Mouse (Mus musculus) forebrain, postnatal 0 days (tissue): ENCODE results near the gene Ssbp3. TPM values are rescaled to one million over a fixed set of nuclear protein-coding genes. Genes with fewer than 3 reads are reported as not detected.

Experiments used
- ATAC-seq: fragments of 200-750 bp; cut with Nextera tagmentation; 2 replicates; pipeline ENCODE4 v1.8.0; 2017; ENCODE audit warnings: mild to moderate bottlenecking, moderate library complexity
- DNase-seq: peaks from one replicate; pipeline ENCODE4 v3.0.0-alpha.2; 2015
- H3K27ac ChIP-seq: fragments of 300-500 bp; sonication (generic); 2 replicates; pipeline ENCODE4 v1.5.1; 2014; ENCODE audit warnings: low read depth, mild to moderate bottlenecking, antibody characterized with exemption, low read length, moderate library complexity, mixed read lengths
- H3K27me3 ChIP-seq: fragments of 300-500 bp; sonication (generic); 2 replicates; pipeline ENCODE4 v1.6.1; 2014; ENCODE audit warnings: mild to moderate bottlenecking, low read length, mixed read lengths; ENCODE audit not compliant: insufficient read depth
- H3K36me3 ChIP-seq: fragments of 300-500 bp; sonication (generic); 2 replicates; pipeline ENCODE4 v1.6.1; 2014; ENCODE audit warnings: mild to moderate bottlenecking, moderate library complexity; ENCODE audit not compliant: insufficient read depth
- H3K4me1 ChIP-seq: fragments of 300-500 bp; sonication (generic); 2 replicates; pipeline ENCODE4 v1.6.1; 2014; ENCODE audit warnings: antibody characterized with exemption; ENCODE audit not compliant: insufficient read depth
- H3K4me2 ChIP-seq: fragments of 300-500 bp; sonication (generic); 2 replicates; pipeline ENCODE4 v1.6.1; 2014; ENCODE audit warnings: low read depth, mild to moderate bottlenecking, moderate library complexity
- H3K4me3 ChIP-seq: fragments of 300-500 bp; sonication (generic); 2 replicates; pipeline ENCODE4 v1.5.1; 2014; ENCODE audit warnings: low read depth, low read length, mixed read lengths
- H3K9ac ChIP-seq: fragments of 300-500 bp; sonication (generic); 2 replicates; pipeline ENCODE4 v1.6.1; 2014; ENCODE audit warnings: mild to moderate bottlenecking
- H3K9me3 ChIP-seq: fragments of 300-500 bp; sonication (generic); 2 replicates; pipeline ENCODE4 v1.6.1; 2016; ENCODE audit warnings: low read length
- CTCF ChIP-seq: sonication (generic); IDR thresholded peaks from 2 replicates; pipeline ENCODE4 v1.5.1; 2016; ENCODE audit warnings: antibody characterized with exemption, control low read depth, low read depth
- WGBS: fragments of 180-500 bp; shearing (Covaris S2); extraction: QIAGEN DNeasy Blood & Tissue Kit; methylation state at CpG from one replicate; pipeline ENCODE4 v1.1.7; 2014; 5-methylcytosine and 5-hydroxymethylcytosine counted together
- polyA plus RNA-seq: library from polyadenylated mRNA; unstranded; fragments of >200 nt; fragmentation: Nextera tagmentation; extraction: Ambion mirVana; gene quantifications from 2 replicates; pipeline ENCODE4 v1.2.1, GENCODE M21; 2015
- total RNA-seq: library from RNA; depleted of rRNA; stranded (reverse); fragments of >200 nt; gene quantifications from 2 replicates; pipeline ENCODE4 v1.2.3, GENCODE M21; 2014

Ssbp3 gene
- total and polyA plus RNA-seq, 2 experiments from 2014 or later: 117 to 137 TPM

DNA sequence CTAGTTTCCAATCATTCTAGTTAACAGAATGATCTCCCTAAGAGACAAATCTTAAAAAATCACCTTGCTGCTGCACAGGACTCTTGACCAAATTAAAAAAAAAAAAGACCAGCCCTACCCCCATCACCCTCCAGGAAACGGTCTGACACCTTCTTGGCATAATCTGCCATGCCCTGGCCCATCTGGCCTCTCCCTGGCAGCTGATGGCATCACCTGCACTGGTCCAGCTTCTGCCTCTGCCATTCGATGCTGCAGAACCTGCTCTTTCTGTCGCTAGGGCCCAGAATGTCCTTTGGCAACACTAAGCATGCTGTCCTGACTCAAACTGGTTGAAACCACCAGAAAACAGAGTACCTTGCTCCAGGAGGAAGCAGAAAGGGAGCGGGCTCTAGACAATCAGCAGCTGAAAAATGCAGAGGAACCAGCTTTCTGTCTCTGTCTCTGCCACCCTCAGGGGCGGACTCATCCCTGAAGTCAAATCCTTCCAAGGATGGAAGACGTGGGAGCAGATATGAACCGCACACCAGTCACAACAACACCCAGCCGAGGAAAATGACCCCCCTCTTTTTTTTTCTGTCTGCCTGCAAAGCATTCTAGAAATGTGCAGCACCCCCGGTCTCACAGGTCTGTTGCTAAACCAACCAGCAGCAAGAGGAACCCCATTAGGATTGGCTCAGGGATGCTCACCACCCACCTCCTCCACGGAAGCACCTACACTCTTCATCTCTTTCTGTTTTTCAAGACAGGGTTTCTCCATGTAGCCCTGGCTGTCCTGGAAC lies 24.0 kb upstream of the Ssbp3 start:
- DNase-seq (no peak), ATAC-seq (no peak)
- Histone ChIP-seq H3K27me3 (no peaks in the 10 kb centered on the region), H3K9ac (no peak overlapping the region), H3K36me3 (no peaks in the 10 kb centered on the region), H3K4me2 (no peak overlapping the region), H3K4me1 (no peaks in the 10 kb centered on the region), H3K4me3 (no peak overlapping the region), H3K9me3 (no peaks in the 10 kb centered on the region; the same call in 1 of the 2 replicates), H3K27ac (no peak overlapping the region)
- 78% methylated on average over 10 of the region's 10 CpGs for WGBS
- TF ChIP-seq CTCF: no peak

DNA sequence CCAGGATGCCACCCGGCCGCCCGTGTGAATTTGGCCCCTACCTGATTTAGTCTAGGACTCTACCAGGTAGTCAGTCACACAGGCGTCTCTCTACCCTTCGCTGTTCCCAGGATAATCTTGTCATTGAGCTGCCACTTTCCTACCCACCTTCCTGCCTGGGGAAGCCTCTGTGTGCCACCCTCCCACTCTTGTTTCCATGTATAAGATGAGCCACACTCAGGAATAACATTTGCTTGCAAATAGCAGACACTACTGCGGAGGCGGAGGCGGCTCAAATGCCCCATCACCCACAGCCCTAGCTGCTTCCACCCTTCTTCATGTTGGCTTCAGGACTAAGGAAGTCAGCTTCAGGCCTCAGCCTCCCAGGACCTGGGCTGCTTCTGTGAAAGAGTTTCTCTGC lies 14.4 kb upstream of the Ssbp3 start:
- Histone ChIP-seq H3K9ac (no peak overlapping the region), H3K27ac (no peak overlapping the region), H3K36me3 (no peaks in the 10 kb centered on the region), H3K4me3 (no peak overlapping the region), H3K4me1 (no peaks in the 10 kb centered on the region), H3K27me3 (no peaks in the 10 kb centered on the region), H3K9me3 (no peaks in the 10 kb centered on the region), H3K4me2 (no peak overlapping the region)
- WGBS: 86% methylated on average over 8 of the region's 8 CpGs
- DNase-seq (no peak), ATAC-seq (no peak)
- no peak for TF ChIP-seq CTCF

DNA sequence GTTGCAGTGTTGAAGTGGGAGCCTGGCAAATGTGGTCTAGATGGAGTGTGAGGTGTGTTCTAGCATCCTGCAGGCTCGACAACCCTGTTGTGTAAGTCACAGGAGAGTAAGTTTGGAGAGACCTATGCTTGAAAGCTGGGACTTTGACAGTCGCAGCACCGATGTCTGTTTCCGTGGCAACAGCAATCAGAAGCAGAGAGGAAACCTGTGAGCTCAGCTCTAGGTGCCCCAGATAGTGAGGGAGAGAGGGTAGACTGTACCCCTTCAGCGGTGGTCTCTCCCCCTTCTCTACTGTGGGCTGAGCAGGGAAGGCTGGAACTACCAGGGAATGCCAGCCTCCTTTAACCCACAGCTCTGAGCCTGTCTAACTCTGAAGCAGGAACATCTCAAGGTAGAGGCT lies 11.6 kb upstream of the Ssbp3 start:
- no peaks in the 10 kb centered on the region for H3K9me3 ChIP-seq
- H3K27me3 ChIP-seq: no peaks in the 10 kb centered on the region
- 44% methylated on average over 5 of the region's 5 CpGs for WGBS
- no peaks in the 10 kb centered on the region for H3K4me1 ChIP-seq
- no peak overlapping the region for H3K9ac ChIP-seq
- DNase-seq (peak; percentile 60), ATAC-seq (peak; percentile 84)
- H3K36me3 ChIP-seq: no peaks in the 10 kb centered on the region
- no peak for TF ChIP-seq CTCF
- H3K27ac ChIP-seq: no peak overlapping the region
- no peak overlapping the region for H3K4me3 ChIP-seq
- no peak overlapping the region for H3K4me2 ChIP-seq

DNA sequence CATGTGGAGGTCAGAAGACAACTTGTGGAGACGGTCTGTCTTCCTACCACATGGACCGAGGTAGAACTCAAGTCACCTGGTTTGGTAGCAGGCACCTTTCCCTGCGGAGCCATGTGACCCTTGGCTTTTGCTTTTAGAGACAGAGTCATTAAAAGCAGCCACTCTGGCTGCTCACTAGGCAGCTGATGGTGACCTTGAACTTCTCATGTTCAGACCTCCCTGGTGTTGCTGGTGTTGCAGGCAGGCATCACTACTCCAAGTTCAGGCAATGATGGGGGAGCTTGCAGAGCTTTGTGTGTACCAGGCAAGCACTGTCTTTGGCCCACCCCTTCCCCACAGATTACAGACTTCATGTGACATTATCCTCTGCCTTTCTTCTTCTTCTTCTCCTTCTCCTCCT lies 11.0 kb upstream of the Ssbp3 start:
- H3K4me2 ChIP-seq: no peak overlapping the region
- no peak for TF ChIP-seq CTCF
- DNase-seq (no peak), ATAC-seq (no peak)
- no peak overlapping the region for H3K9ac ChIP-seq
- no peaks in the 10 kb centered on the region for H3K27me3 ChIP-seq
- WGBS: 83% methylated on average over 3 of the region's 3 CpGs
- H3K27ac ChIP-seq: no peak overlapping the region
- no peaks in the 10 kb centered on the region for H3K4me1 ChIP-seq
- H3K4me3 ChIP-seq: no peak overlapping the region
- no peaks in the 10 kb centered on the region for H3K36me3 ChIP-seq
- no peaks in the 10 kb centered on the region for H3K9me3 ChIP-seq

GRCm38 (mm10) chr4:106900718-106901117 lies 9.8 kb upstream of the Ssbp3 start:
- Histone ChIP-seq H3K9ac (no peak overlapping the region), H3K27me3 (no peaks in the 10 kb centered on the region)

DNA sequence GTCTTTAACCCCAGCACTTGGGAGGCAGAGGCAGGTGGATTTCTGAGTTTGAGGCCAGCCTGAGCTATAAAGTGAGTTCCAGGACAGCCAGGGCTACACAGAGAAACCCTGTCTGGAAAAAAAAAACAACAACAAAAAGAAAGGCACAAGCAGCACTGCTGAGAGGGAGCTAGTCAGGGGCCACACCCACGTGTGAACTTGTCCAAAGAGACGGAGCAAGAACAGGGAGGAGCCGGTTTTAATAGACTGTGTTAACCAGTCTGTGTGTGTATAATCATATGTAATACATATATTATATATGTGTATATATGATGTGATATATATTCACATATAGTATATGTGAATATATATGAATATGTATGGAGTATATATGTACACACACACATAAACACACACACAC lies 8.9 kb upstream of the Ssbp3 start:
- ATAC-seq (no peak), DNase-seq (no peak)
- Histone ChIP-seq H3K27ac (no peak overlapping the region), H3K9ac (no peak overlapping the region), H3K4me3 (no peak overlapping the region), H3K9me3 (no peaks in the 10 kb centered on the region), H3K36me3 (no peaks in the 10 kb centered on the region), H3K27me3 (no peaks in the 10 kb centered on the region), H3K4me1 (no peaks in the 10 kb centered on the region), H3K4me2 (no peak overlapping the region)
- TF ChIP-seq CTCF: no peak
- 78% methylated on average over 3 of the region's 3 CpGs for WGBS

More at GRCm38 (mm10) chr4:106900718-106901117, 9.8 kb upstream of the Ssbp3 start:
- no peak for ATAC-seq
- Histone ChIP-seq H3K4me2 (no peak overlapping the region), H3K4me3 (no peak overlapping the region), H3K4me1 (no peaks in the 10 kb centered on the region), H3K36me3 (no peaks in the 10 kb centered on the region), H3K27ac (no peak overlapping the region), H3K9me3 (no peaks in the 10 kb centered on the region)
- TF ChIP-seq CTCF: no peak
- DNase-seq: no peak
- 43% methylated on average over 6 of the region's 6 CpGs for WGBS

- Histone ChIP-seq H3K4me1 (no peaks in the 10 kb centered on the region), H3K4me3 (no peak overlapping the region), H3K36me3 (no peaks in the 10 kb centered on the region), H3K27ac (no peak overlapping the region), H3K9me3 (no peaks in the 10 kb centered on the region), H3K9ac (no peak overlapping the region), H3K27me3 (no peaks in the 10 kb centered on the region), H3K4me2 (no peak overlapping the region)
- no peak for ATAC-seq
- TF ChIP-seq CTCF: no peak
- no peak for DNase-seq
- WGBS: 66% methylated on average over 8 of the region's 8 CpGs
Measured at GRCm38 (mm10) chr4:106902157-106902556, 8.3 kb upstream of the Ssbp3 start.
